Comparison of ENCODE assay signal across 33 mouse cellular contexts in genomic region chr6:118315881-118316280, GRCm38 (mm10).
"Had no signal": no experiment of that assay in that cellular context is flagged by ENCODE, and none has a peak within 500 bp of the region (broad histone marks: within the 10 kb centered on the region; RNA-seq: fewer than 3 reads in every experiment).

No protein-coding gene starts in this region.

- H3K9me3 ChIP-seq: heart, embryonic 12.5 days; heart, embryonic 13.5 days; heart, embryonic 15.5 days; hindbrain, embryonic 10.5 days; hindbrain, embryonic 12.5 days; hindbrain, embryonic 13.5 days; hindbrain, embryonic 15.5 days; intestine, embryonic 15.5 days; kidney, embryonic 15.5 days had no signal

- H3K4me1 ChIP-seq: heart, embryonic 13.5 days; heart, embryonic 15.5 days; intestine, embryonic 15.5 days had no signal

- H3K27ac ChIP-seq: heart, embryonic 13.5 days; heart, embryonic 15.5 days; hindbrain, embryonic 10.5 days; hindbrain, embryonic 12.5 days; hindbrain, embryonic 13.5 days; hindbrain, embryonic 14.5 days; hindbrain, embryonic 15.5 days; hindbrain, postnatal 0 days; intestine, embryonic 15.5 days; kidney, embryonic 15.5 days; kidney, postnatal 0 days; layer of hippocampus, adult 2 months; left cerebral cortex, adult 2 months had no signal

- H3K4me3 ChIP-seq: heart, embryonic 12.5 days; heart, embryonic 13.5 days; heart, embryonic 15.5 days; hindbrain, embryonic 10.5 days; hindbrain, embryonic 12.5 days; hindbrain, embryonic 13.5 days; hindbrain, embryonic 15.5 days; intestine, embryonic 15.5 days; kidney, embryonic 15.5 days; layer of hippocampus, adult 2 months; left cerebral cortex, adult 2 months had no signal

- DNase-seq: heart, postnatal 10 days; heart, postnatal 14 days; heart, postnatal 36 days; heart, postnatal 4 days; kidney, adult 11 months; kidney, adult 18-20 months; kidney, adult 2 months; kidney, adult 8-10 months; kidney, adult 9 months; kidney, postnatal 10 days; kidney, postnatal 14 days; kidney, postnatal 36 days; kidney, postnatal 4 days; layer of hippocampus, adult 9-11 months; layer of hippocampus, postnatal 36 days had no signal

- H3K27me3 ChIP-seq: heart, embryonic 15.5 days; hindbrain, embryonic 13.5 days; hindbrain, embryonic 15.5 days; intestine, embryonic 15.5 days; kidney, embryonic 15.5 days had no signal

- H3K36me3 ChIP-seq: heart, embryonic 12.5 days; heart, embryonic 13.5 days; heart, embryonic 15.5 days; hindbrain, embryonic 10.5 days; hindbrain, embryonic 12.5 days; hindbrain, embryonic 13.5 days; hindbrain, embryonic 15.5 days; intestine, embryonic 15.5 days; kidney, embryonic 15.5 days had no signal

- H3K4me2 ChIP-seq: heart, embryonic 11.5 days; heart, embryonic 12.5 days; heart, embryonic 13.5 days; heart, embryonic 15.5 days; hindbrain, embryonic 12.5 days; hindbrain, embryonic 13.5 days; hindbrain, embryonic 14.5 days; hindbrain, embryonic 15.5 days; intestine, embryonic 15.5 days; kidney, embryonic 15.5 days had no signal

- ATAC-seq: hindbrain, embryonic 16.5 days; hindbrain, postnatal 0 days; inflammation-experienced regulatory T-cells, adult 6 months; intestine, postnatal 0 days had no signal

- H3K9ac ChIP-seq: heart, embryonic 12.5 days; heart, embryonic 13.5 days; heart, embryonic 15.5 days; hindbrain, embryonic 12.5 days; hindbrain, embryonic 13.5 days; hindbrain, embryonic 14.5 days; hindbrain, embryonic 15.5 days; intestine, embryonic 15.5 days; kidney, embryonic 15.5 days had no signal
